Mouse (Mus musculus) liver, embryonic 14.5 days (tissue): ENCODE measurements at regions not wholly inside any gene's neighbourhood (a gene's known extent, or its start where the extent isn't known, plus 50 kb on each side); places are given as distances from the start of the nearest gene placed in this dataset.

ENCODE experiments used
- ATAC-seq: fragments of 200-750 bp; cut with Nextera tagmentation; 2 replicates; pipeline ENCODE4 v1.8.0; 2017; ENCODE audit warnings: moderate number of reproducible peaks, mild to moderate bottlenecking, moderate library complexity; ENCODE audit not compliant: insufficient read depth
- DNase-seq, 3 experiments: peaks; one replicate each; pipeline ENCODE4 v3.0.0-alpha.2; 2012 to 2013; ENCODE audit warnings: low read depth in 3 of 3, low spot score in 3 of 3
- H3K27ac ChIP-seq: fragments of 300-500 bp; sonication (generic); 2 replicates; pipeline ENCODE4 v1.5.1; 2014; ENCODE audit warnings: moderate library complexity, mild to moderate bottlenecking, control low read depth, inconsistent platforms
- H3K27me3 ChIP-seq: fragments of 300-500 bp; sonication (generic); 2 replicates; pipeline ENCODE4 v1.6.1; 2014; ENCODE audit warnings: mild to moderate bottlenecking, low read length, moderate library complexity; ENCODE audit not compliant: control insufficient read depth, insufficient read depth
- H3K36me3 ChIP-seq: fragments of 300-500 bp; sonication (generic); replicated peaks from 2 replicates; pipeline ENCODE4 v1.6.1; 2014; ENCODE audit warnings: low read depth; ENCODE audit not compliant: control insufficient read depth, insufficient read depth
- H3K4me1 ChIP-seq, 2 experiments: fragments of 200-500 bp in 1 of 2; fragments of 300-500 bp in 1 of 2; sonication (generic) in 1 of 2; replicated peaks; 2 replicates each; pipeline ENCODE4 v1.6.1; 2012 to 2014; ENCODE audit warnings: antibody characterized with exemption in 1 of 2, inconsistent platforms in 1 of 2, low read length in 1 of 2; ENCODE audit not compliant: control insufficient read depth in 2 of 2, insufficient read depth in 2 of 2
- H3K4me2 ChIP-seq: fragments of 300-500 bp; sonication (generic); 2 replicates; pipeline ENCODE4 v1.6.1; 2014; ENCODE audit warnings: low read depth, mild to moderate bottlenecking, control low read depth, moderate library complexity
- H3K4me3 ChIP-seq, 2 experiments: fragments of 200-500 bp in 1 of 2; fragments of 300-500 bp in 1 of 2; sonication (generic) in 1 of 2; 2 replicates each; pipeline ENCODE4 v1.5.1; 2012 to 2014; ENCODE audit warnings: low read depth in 2 of 2, low read length in 2 of 2, mild to moderate bottlenecking in 2 of 2, control low read depth in 1 of 2, inconsistent platforms in 1 of 2, moderate library complexity in 1 of 2; ENCODE audit not compliant: insufficient read depth in 1 of 2
- H3K9ac ChIP-seq: fragments of 300-500 bp; sonication (generic); replicated peaks from 2 replicates; pipeline ENCODE4 v1.6.1; 2014; ENCODE audit warnings: mild to moderate bottlenecking, control low read depth, moderate library complexity
- H3K9me3 ChIP-seq: fragments of 300-500 bp; sonication (generic); 2 replicates; pipeline ENCODE4 v1.6.1; 2016; ENCODE audit warnings: low read length, mixed read lengths; ENCODE audit not compliant: control insufficient read depth
- CTCF ChIP-seq: IDR thresholded peaks from 2 replicates; pipeline ENCODE4 v1.5.1; 2016; ENCODE audit warnings: antibody characterized with exemption, low read depth, control low read depth
- EP300 ChIP-seq: IDR thresholded peaks from 2 replicates; pipeline ENCODE4 v1.6.1; 2016; ENCODE audit warnings: antibody characterized with exemption, low read depth
- WGBS: fragments of 180-500 bp; shearing (Covaris S2); extraction: QIAGEN DNeasy Blood & Tissue Kit; methylation state at CpG from one replicate; pipeline ENCODE4 v1.1.7; 2014; ENCODE audit not compliant: insufficient replicate concordance; 5-methylcytosine and 5-hydroxymethylcytosine counted together

- H3K4me3 ChIP-seq: no peak overlapping the region
- no peak overlapping the region for H3K4me2 ChIP-seq
- DNase-seq (no peak), ATAC-seq (no peak)
- no peaks in the 10 kb centered on the region for H3K9me3 ChIP-seq
- 22% methylated on average over 5 of the region's 5 CpGs for WGBS
- H3K4me1 ChIP-seq: no peaks in the 10 kb centered on the region
- no peak overlapping the region for H3K27ac ChIP-seq
- H3K36me3 ChIP-seq: no peaks in the 10 kb centered on the region
- TF ChIP-seq EP300: no peak
- no peak for TF ChIP-seq CTCF
- no peak overlapping the region for H3K9ac ChIP-seq
- H3K27me3 ChIP-seq: no peaks in the 10 kb centered on the region
Observed at GRCm38 (mm10) chr2:80771176-80771575, 154.1 kb downstream of the Nup35 start.

- Histone ChIP-seq H3K4me3 (no peak overlapping the region), H3K27ac (no peak overlapping the region), H3K9ac (no peak overlapping the region), H3K9me3 (no peaks in the 10 kb centered on the region), H3K36me3 (no peaks in the 10 kb centered on the region), H3K27me3 (no peaks in the 10 kb centered on the region), H3K4me1 (no peaks in the 10 kb centered on the region), H3K4me2 (no peak overlapping the region)
- WGBS: 45% methylated on average over 3 of the region's 3 CpGs
- TF ChIP-seq EP300 (no peak), CTCF (no peak)
- ATAC-seq (no peak), DNase-seq (no peak)
Observed at GRCm38 (mm10) chr2:80772455-80772854, 155.4 kb downstream of the Nup35 start.

GRCm38 (mm10) chr2:80786370-80786769, 169.3 kb downstream of the Nup35 start:
- no peak for TF ChIP-seq EP300
- no peak for TF ChIP-seq CTCF
- Histone ChIP-seq H3K9ac (no peak overlapping the region), H3K27ac (no peak overlapping the region), H3K27me3 (no peaks in the 10 kb centered on the region), H3K4me1 (no peaks in the 10 kb centered on the region), H3K4me2 (no peak overlapping the region), H3K9me3 (no peaks in the 10 kb centered on the region), H3K36me3 (no peaks in the 10 kb centered on the region), H3K4me3 (no peak overlapping the region)
- ATAC-seq (no peak), DNase-seq (no peak)
- WGBS: 79% methylated on average over 4 of the region's 4 CpGs

- no peak for ATAC-seq
- Histone ChIP-seq H3K4me2 (no peak overlapping the region), H3K36me3 (no peaks in the 10 kb centered on the region), H3K27me3 (no peaks in the 10 kb centered on the region), H3K4me3 (no peak overlapping the region), H3K9me3 (no peaks in the 10 kb centered on the region; the same call in 1 of the 2 replicates), H3K27ac (no peak overlapping the region), H3K4me1 (no peaks in the 10 kb centered on the region), H3K9ac (no peak overlapping the region)
- DNase-seq: no peak
- WGBS: 52% methylated on average over 14 of the region's 14 CpGs
- TF ChIP-seq CTCF (no peak), EP300 (no peak)
Observed at GRCm38 (mm10) chr2:80793345-80794147, 176.5 kb downstream of the Nup35 start.

- DNase-seq: no peak
- Histone ChIP-seq H3K4me1 (no peaks in the 10 kb centered on the region), H3K27ac (no peak overlapping the region), H3K27me3 (no peaks in the 10 kb centered on the region), H3K36me3 (no peaks in the 10 kb centered on the region), H3K9ac (no peak overlapping the region), H3K4me2 (no peak overlapping the region), H3K4me3 (no peak overlapping the region), H3K9me3 (no peaks in the 10 kb centered on the region; the same call in 1 of the 2 replicates)
- TF ChIP-seq EP300: no peak
- no peak for TF ChIP-seq CTCF
- WGBS: 64% methylated on average over 7 of the region's 7 CpGs
- no peak for ATAC-seq
Observed at GRCm38 (mm10) chr2:80794148-80794507, 177.1 kb downstream of the Nup35 start.
